Mouse (Mus musculus): Measurements from ENCODE around the gene Tedc2. TPM values are rescaled to one million over a fixed set of nuclear protein-coding genes. Genes with fewer than 3 reads are reported as not detected.

The Tedc2 gene
- 7.8 to 10.4 TPM (median 9.1 TPM) in 4 replicates for total RNA-seq (2023; ENCODE audit: inconsistent age)

DNA sequence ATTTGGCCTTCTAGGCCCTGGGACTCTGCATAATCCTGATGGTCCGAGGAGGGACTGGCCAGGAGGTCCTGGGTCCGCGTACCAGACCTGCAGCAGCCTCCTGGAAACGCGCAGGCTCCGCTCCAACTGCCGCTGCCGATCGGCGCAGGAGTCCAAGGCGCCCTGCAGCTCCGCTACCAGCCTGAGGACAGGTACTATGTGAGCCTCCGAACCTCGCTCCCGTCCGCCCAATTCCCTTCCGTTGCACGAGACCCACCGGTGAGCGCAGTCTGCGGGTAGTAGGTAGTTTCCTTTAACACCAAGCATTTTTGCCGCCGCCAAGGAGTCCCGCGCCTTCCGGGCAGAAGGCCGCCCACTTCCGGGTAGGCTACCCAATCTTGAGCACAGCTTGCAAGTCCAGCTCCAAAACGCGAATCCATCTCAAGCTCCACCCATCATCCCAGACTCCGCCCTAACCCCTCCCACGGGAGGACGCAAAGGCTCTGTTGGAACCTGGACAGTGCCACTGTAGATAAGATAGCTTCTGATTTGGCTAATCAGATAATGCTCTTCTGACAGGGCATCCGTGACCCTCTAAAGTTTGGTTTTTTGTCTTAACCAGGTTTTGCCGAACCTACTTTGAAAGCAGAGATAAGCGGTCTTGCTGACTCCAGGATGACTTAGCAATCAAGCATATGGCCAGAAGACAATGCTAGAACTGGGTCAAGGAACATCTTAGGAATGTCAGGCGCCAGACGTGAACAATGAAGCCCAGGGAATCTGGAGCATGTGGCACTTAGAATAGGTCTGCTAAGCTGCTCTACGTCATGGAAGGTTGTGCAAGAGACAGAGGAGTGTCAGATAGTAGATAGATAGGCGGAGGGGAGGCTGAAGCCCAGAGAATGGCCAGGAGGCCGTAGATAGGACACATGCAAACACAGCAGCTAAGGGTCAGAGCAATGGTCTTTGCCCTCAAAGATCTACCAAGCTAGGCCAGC is at the start of gene Tedc2:
Gene Tedc2, minus strand, starts transcription at position 417 of the 977 bp plus-strand sequence.

DNA sequence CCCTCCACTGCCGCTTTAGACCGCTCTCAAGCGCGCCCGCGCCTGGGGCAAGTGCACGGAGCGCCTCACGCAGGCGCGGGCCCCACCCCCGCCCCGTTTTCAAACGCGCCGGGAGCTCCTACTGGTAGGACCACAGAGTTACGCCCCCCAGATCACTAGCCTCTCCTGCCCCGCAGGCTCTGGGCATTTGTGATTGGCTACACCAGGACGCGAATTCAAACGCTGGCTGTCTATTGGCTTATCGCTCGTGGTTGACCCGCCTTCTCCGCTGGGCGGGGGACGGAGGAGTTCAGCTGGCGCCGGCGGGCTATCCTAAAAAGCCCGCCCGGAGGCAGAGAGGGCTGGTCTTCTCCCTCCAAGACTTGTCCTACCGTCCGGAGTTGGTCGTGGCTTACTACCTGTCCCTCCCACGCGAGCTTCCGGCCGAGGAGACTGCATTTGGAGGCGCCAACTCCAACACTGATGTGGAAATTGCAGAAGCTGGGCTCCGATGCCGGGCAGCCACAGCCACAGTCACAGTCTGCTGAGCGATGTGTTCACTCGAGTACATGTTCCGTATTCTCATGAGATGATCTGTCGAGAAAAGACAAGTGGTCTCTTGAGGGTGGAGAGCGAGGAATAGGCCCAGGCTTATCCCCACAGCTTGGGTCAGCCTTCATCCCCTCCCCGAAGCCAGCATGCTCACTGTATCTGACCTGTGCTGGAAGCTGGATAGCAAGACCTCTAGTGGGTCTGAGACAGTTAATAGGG is 30.8 kb upstream of the Tedc2 start, which contains the start of gene Ccnf:
Gene Ccnf, minus strand, starts transcription at position 165 of the 750 bp plus-strand sequence.

DNA sequence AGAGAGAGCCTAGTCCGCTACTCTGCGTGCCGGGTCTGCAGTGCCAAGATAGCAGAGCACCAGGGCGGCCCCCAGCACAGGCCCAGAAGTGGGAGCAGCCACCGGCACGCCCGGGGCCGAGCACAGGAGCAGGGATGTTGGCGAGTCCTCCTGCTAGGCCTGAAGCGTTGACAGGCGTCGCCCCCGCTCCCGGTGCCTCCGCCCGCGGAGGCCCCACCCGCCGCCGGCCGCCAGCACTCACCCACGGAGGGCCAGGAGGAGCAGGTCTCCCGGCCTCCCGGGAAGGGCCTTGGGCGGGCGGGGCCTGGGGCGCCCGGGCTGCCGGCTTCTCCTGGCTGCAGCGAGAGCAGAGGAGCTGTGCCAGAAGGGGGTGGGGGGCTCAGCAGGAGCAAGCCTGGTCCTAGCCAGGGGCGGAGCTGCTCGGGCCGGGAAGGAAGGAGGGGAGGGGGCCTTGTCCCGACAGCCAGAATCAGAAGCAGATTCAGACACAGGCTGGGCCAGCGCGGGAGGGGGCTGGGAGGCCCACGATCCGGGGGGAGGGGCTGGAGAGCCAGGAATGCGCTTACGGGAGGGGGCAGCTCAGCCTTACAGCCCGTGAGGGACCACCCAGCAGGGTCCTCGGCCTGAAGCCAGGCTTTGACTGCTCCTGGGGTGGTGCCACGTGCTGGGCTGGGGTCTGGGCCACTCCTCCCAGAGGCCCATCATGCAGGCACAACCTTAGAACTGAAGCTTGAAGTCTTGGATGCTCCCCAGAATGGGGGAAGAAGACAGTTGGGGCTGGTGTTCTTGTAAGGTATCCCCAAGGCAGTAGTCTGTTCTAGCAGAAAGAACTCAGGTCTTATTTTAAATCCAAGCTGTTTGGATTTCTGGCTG is 11.4 kb downstream of the Tedc2 start, which contains the start of gene Ntn3:
Gene Ntn3, minus strand, starts transcription at position 489 of the 873 bp plus-strand sequence.

DNA sequence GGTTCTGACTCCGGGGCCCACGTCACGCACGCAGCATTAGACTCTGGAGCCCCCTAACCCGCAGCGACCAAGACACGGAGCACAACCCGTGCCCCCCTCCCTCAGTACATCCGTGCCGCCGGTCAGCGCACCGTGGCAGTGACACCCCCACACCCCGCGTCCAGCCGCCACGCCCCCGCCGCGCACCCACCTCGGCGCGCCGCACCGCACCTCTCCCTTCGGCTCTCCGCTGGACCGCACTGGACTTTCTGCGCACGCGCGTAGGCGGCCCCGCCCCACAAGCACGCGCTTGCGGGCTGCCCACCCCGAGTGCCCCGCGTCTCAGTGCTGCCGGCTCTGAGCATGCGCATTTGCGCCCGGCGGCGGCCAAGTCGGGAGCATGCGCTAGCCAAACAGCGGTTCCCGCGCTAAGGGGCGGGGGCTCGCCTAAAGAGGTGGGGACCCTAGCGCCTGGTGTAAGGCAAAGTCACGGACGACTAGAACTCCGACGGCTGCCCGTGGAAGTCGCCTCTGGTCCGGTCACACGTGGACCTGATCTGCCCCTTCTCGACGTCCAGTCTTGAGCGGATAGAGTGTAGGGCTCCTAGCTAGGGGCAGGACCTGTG is 15.3 kb downstream of the Tedc2 start, which contains the start of gene Tbc1d24:
Gene Tbc1d24, minus strand, starts transcription at position 279 of the 605 bp plus-strand sequence.

GRCm38 (mm10) chr17:24169317-24170065 is 51.2 kb downstream of the Tedc2 start, which contains the start of gene Atp6v0c:
Gene Atp6v0c (minus strand): TSS chr17:24169702.

Other genes with a start within 250 kb of the Tedc2 start
- gene Prss30, start 240.3 kb downstream of the Tedc2 start, total RNA-seq (2023; ENCODE audit: inconsistent age) = not detected in 4 replicates
- gene Prss22, start 222.8 kb downstream of the Tedc2 start, total RNA-seq (2023; ENCODE audit: inconsistent age) = not detected in 4 replicates
- gene Prss27, start 182.7 kb downstream of the Tedc2 start, total RNA-seq (2023; ENCODE audit: inconsistent age) = not detected in 4 replicates
- gene Kctd5, start 147.4 kb downstream of the Tedc2 start, total RNA-seq (2023; ENCODE audit: inconsistent age) = 28.2 to 33.1 TPM (median 30.9 TPM) in 4 replicates
- 64.1 to 73.9 TPM (median 67.7 TPM) in 4 replicates for gene Pdpk1, start 69.9 kb downstream of the Tedc2 start, total RNA-seq (2023; ENCODE audit: inconsistent age)
- 35.6 to 45.5 TPM (median 38.6 TPM) in 4 replicates for gene Amdhd2, start 57.1 kb downstream of the Tedc2 start, total RNA-seq (2023; ENCODE audit: inconsistent age)
- 233 to 260 TPM (median 250 TPM) in 4 replicates for gene Atp6v0c, start 51.1 kb downstream of the Tedc2 start, total RNA-seq (2023; ENCODE audit: inconsistent age)
- gene Tbc1d24, start 15.3 kb downstream of the Tedc2 start, total RNA-seq (2023; ENCODE audit: inconsistent age) = 0.61 to 1.9 TPM (median 0.68 TPM) in 4 replicates
- gene Ntn3, start 11.3 kb downstream of the Tedc2 start, total RNA-seq (2023; ENCODE audit: inconsistent age) = 0.19 to 0.48 TPM (median 0.32 TPM) in 4 replicates
- gene Ccnf, start 30.6 kb upstream of the Tedc2 start, total RNA-seq (2023; ENCODE audit: inconsistent age) = 8.9 to 15.0 TPM (median 12.2 TPM) in 4 replicates
- 0.09 to 0.30 TPM (median 0.14 TPM) in 4 replicates for gene Abca17, start 130.2 kb upstream of the Tedc2 start, total RNA-seq (2023; ENCODE audit: inconsistent age)
- 50.7 to 55.1 TPM (median 52.7 TPM) in 4 replicates for gene Abca3, start 131.1 kb upstream of the Tedc2 start, total RNA-seq (2023; ENCODE audit: inconsistent age)
- gene Rnps1, start 193.7 kb upstream of the Tedc2 start, total RNA-seq (2023; ENCODE audit: inconsistent age) = 154 to 168 TPM (median 161 TPM) in 4 replicates
- gene Eci1, start 205.8 kb upstream of the Tedc2 start, total RNA-seq (2023; ENCODE audit: inconsistent age) = 22.7 to 27.4 TPM (median 27.0 TPM) in 4 replicates
- 3.5 to 8.3 TPM (median 5.4 TPM) in 4 replicates for gene Dnase1l2, start 222.3 kb upstream of the Tedc2 start, total RNA-seq (2023; ENCODE audit: inconsistent age)
- gene E4f1, start 249.5 kb upstream of the Tedc2 start, total RNA-seq (2023; ENCODE audit: inconsistent age) = 58.4 to 75.5 TPM (median 64.9 TPM) in 4 replicates
- gene Pgp, start 249.5 kb upstream of the Tedc2 start, total RNA-seq (2023; ENCODE audit: inconsistent age) = 17.0 to 19.8 TPM (median 18.8 TPM) in 4 replicates

Measured in B cell, adult (primary cell).